Mouse (Mus musculus) liver, postnatal 0 days (tissue): ENCODE measurements around the gene Srl.

ENCODE experiments used
- CTCF ChIP-seq: sonication (generic); IDR thresholded peaks from 2 replicates; pipeline ENCODE4 v1.5.1; 2016; ENCODE audit warnings: antibody characterized with exemption, low read depth
- EP300 ChIP-seq: IDR thresholded peaks from 2 replicates; pipeline ENCODE4 v1.6.1; 2016; ENCODE audit warnings: antibody characterized with exemption, low read depth, mild to moderate bottlenecking

- TF ChIP-seq EP300 (no peak), CTCF (no peak)
Observed at GRCm38 (mm10) chr16:4587516-4588210, 46.0 kb upstream of the Srl start.
